In genomic region chr1:161794447-161795211, GRCm38 (mm10) we compare ENCODE assay signal across 28 mouse cellular contexts. TPM values are rescaled to one million over a fixed set of nuclear protein-coding genes. Genes with fewer than 3 reads are reported as not detected.
DNase-seq lines count a peak whose midpoint lies in the region; ATAC-seq and TF ChIP-seq lines count a peak whose summit lies in the region.
"Had no signal": no experiment of that assay in that cellular context is flagged by ENCODE, and none has a peak within 500 bp of the region (broad histone marks: within the 10 kb centered on the region; RNA-seq: fewer than 3 reads in every experiment).

No protein-coding gene starts in this region.

- peak; percentile 22 for ATAC-seq in megakaryocyte, adult 5-6 weeks (ENCODE audit: poor library complexity, severe bottlenecking)
- 0 out of 2 replicates have a peak, but pooled peaks have one; percentile 5 for ATAC-seq in neutrophil, adult 5-6 weeks (ENCODE audit: extremely low read depth, insufficient number of reproducible peaks, low FRiP score, poor library complexity, severe bottlenecking)
- no peak for ATAC-seq in kidney, embryonic 14.5 days (ENCODE audit: low FRiP score, low TSS enrichment)
- ATAC-seq: forebrain, postnatal 0 days; hindbrain, postnatal 0 days; lung, postnatal 0 days; midbrain, embryonic 16.5 days; Patski had no signal

- no peak overlapping the region for H3K4me3 ChIP-seq in spleen, adult 2 months (ENCODE audit: extremely low read depth, insufficient read depth, insufficient read length)
- H3K4me3 ChIP-seq in bone marrow, adult 2 months (replicated peaks; ENCODE audit: control insufficient read depth, low read depth, low read length): no peak overlapping the region
- no peak overlapping the region for H3K4me3 ChIP-seq in kidney, embryonic 14.5 days (ENCODE audit: low read length)
- H3K4me3 ChIP-seq: forebrain, embryonic 10.5 days; gastrocnemius, adult 2 months had no signal

- WGBS in spleen, adult 2 months: 20% methylated on average over 10 of the region's 10 CpGs
- WGBS in bone marrow, adult 2 months: 8% methylated on average over 10 of the region's 10 CpGs
- WGBS in kidney, embryonic 14.5 days: 84% methylated on average over 10 of the region's 10 CpGs

- no peak for DNase-seq in spleen, adult 2 months (ENCODE audit: low read depth in 1 of 2, low spot score in 2 of 2)
- no peak for DNase-seq in spleen, postnatal 14 days (ENCODE audit: low spot score in 2 of 2)
- no peak for DNase-seq in spleen, postnatal 36 days (ENCODE audit: low spot score in 2 of 2)
- no peak for DNase-seq in retina, embryonic 14.5 days (ENCODE audit: low spot score)
- DNase-seq: adrenal gland, postnatal 14 days; B cell, adult 2 months; cerebellum, adult 11-12 months; cerebellum, postnatal 25 days; forebrain, postnatal 0 days; gastrocnemius, adult 2 months; heart, adult 18-20 months; heart, postnatal 36 days; kidney, adult 9 months; kidney, postnatal 36 days; left cerebral cortex, postnatal 4 days; spleen, adult 18-20 months; thymus, postnatal 14 days had no signal

- H3K9ac ChIP-seq in kidney, embryonic 14.5 days (ENCODE audit: low read depth, low read length): no peak overlapping the region
- H3K9ac ChIP-seq: forebrain, postnatal 0 days had no signal

- TF ChIP-seq POLR2A in spleen, adult 2 months (IDR thresholded peaks at IDR 0.05; ENCODE audit: low read depth, low read length): no peak
- TF ChIP-seq POLR2A in bone marrow, adult 2 months (IDR thresholded peaks at IDR 0.05; ENCODE audit: borderline replicate concordance, control insufficient read depth, low read depth, low read length): no peak

- no peak for TF ChIP-seq CTCF in spleen, adult 2 months (IDR thresholded peaks at IDR 0.05; ENCODE audit: extremely low read depth, insufficient read depth, insufficient read length, insufficient replicate concordance)
- TF ChIP-seq CTCF in bone marrow, adult 2 months (IDR thresholded peaks at IDR 0.05; ENCODE audit: control insufficient read depth, insufficient read depth, low read length): no peak

- no peaks in the 10 kb centered on the region for H3K27me3 ChIP-seq in spleen, adult 2 months (ENCODE audit: control insufficient read depth, insufficient read depth, low read length)
- no peaks in the 10 kb centered on the region for H3K27me3 ChIP-seq in kidney, embryonic 14.5 days (ENCODE audit: control insufficient read depth, insufficient read depth, low read length)
- H3K27me3 ChIP-seq: Patski had no signal

- H3K4me2 ChIP-seq in kidney, embryonic 14.5 days (replicated peaks; ENCODE audit: low read depth, low read length): no peak overlapping the region

- H3K4me1 ChIP-seq in spleen, adult 2 months (ENCODE audit: control insufficient read depth, insufficient read depth, insufficient read length): peaks cover 25% of the 10 kb centered on the region
- H3K4me1 ChIP-seq in bone marrow, adult 2 months (ENCODE audit: control insufficient read depth, insufficient read depth, low read length): peaks cover 1% of the 10 kb centered on the region; the same call in 1 of the 2 replicates
- no peaks in the 10 kb centered on the region for H3K4me1 ChIP-seq in kidney, embryonic 14.5 days (ENCODE audit: control insufficient read depth, insufficient read depth, low read length)
- H3K4me1 ChIP-seq: forebrain, embryonic 10.5 days had no signal

- no peaks in the 10 kb centered on the region for H3K36me3 ChIP-seq in spleen, adult 2 months (ENCODE audit: control insufficient read depth, insufficient read depth, low read length)
- H3K36me3 ChIP-seq in kidney, embryonic 14.5 days (ENCODE audit: control insufficient read depth, insufficient read depth, low read length): no peaks in the 10 kb centered on the region
- H3K36me3 ChIP-seq: forebrain, embryonic 10.5 days had no signal

- H3K27ac ChIP-seq in spleen, adult 2 months (ENCODE audit: insufficient read depth, low read length): peak overlapping the region; percentile 49; the same call in 1 of the 2 replicates
- H3K27ac ChIP-seq in bone marrow, adult 2 months (ENCODE audit: control insufficient read depth, insufficient read depth, low read depth, low read length, poor library complexity): 0 out of 2 replicates have a peak overlapping the region, but pooled peaks have one; percentile 19
- H3K27ac ChIP-seq in kidney, embryonic 14.5 days (ENCODE audit: low read depth, low read length): no peak overlapping the region
- H3K27ac ChIP-seq: forebrain, embryonic 10.5 days; gastrocnemius, adult 2 months; hindbrain, postnatal 0 days had no signal

- no peaks in the 10 kb centered on the region for H3K9me3 ChIP-seq in kidney, embryonic 14.5 days (ENCODE audit: control insufficient read depth, low read length)
- H3K9me3 ChIP-seq: forebrain, embryonic 10.5 days had no signal

RNA-seq across cellular contexts. Expression of gene Fasl, which starts 6.3 kb away (rescaled TPM):
- 1.1 and 1.2 TPM in 2 replicates for polyA plus RNA-seq in spleen, adult 2 months (2012; rRNA removed)
- polyA plus RNA-seq in bone marrow, adult 2 months (2011; ENCODE audit: insufficient read depth, insufficient read length, low replicate concordance, missing spikeins): 1.5 TPM in 1 of 2 replicates, not detected in the other
- total RNA-seq in megakaryocyte, adult 5-6 weeks (2015): 1.2 and 1.3 TPM in 2 replicates
- 1.5 and 1.8 TPM in 2 replicates for total RNA-seq in megakaryocyte, adult 5-6 weeks (2017)
- 1.5 and 4.5 TPM in 2 replicates for total RNA-seq in neutrophil, adult 5-6 weeks (2017)
- not detected in 2 replicates for polyA plus RNA-seq in kidney, embryonic 14.5 days (2014; fragmentation: Nextera tagmentation; extraction: Ambion mirVana)
- total RNA-seq: adrenal gland, postnatal 14 days; gastrocnemius, adult 2 months; heart, postnatal 36 days had no signal
- polyA plus RNA-seq: forebrain, embryonic 10.5 days; forebrain, postnatal 0 days; heart, embryonic 14.5 days; neural tube, embryonic 11.5 days; Patski had no signal
